Mouse (Mus musculus): ENCODE data around the gene Cpd. TPM values are rescaled to one million over a fixed set of nuclear protein-coding genes. Genes with fewer than 3 reads are reported as not detected.
"Not testable (repeated sequence)": the region's sequence is repeated elsewhere in the genome, so short reads cannot be mapped to it uniquely, and the experiment has no call there.

The Cpd gene
- polyA plus RNA-seq, 1 experiment from 2014 or later = 6.1 TPM

GRCm38 (mm10) chr11:76809450-76809849 is 37.4 kb downstream of the Cpd start:
- no peak for ATAC-seq
- 53% methylated on average over 3 of the region's 3 CpGs for WGBS
- Histone ChIP-seq H3K9me3 (replicated peaks; ENCODE audit: control insufficient read depth, low read length, poor library complexity, severe bottlenecking) (no peaks in the 10 kb centered on the region), H3K4me1 (ENCODE audit: control insufficient read depth, insufficient read depth, low read length) (no peaks in the 10 kb centered on the region), H3K4me2 (ENCODE audit: low read length) (no peak overlapping the region), H3K4me3 (ENCODE audit: low read depth, low read length) (no peak overlapping the region), H3K27me3 (ENCODE audit: control insufficient read depth, insufficient read depth, low read depth, low read length) (no peaks in the 10 kb centered on the region), H3K9ac (ENCODE audit: low read depth, low read length) (no peak overlapping the region), H3K27ac (ENCODE audit: low read length) (no peak overlapping the region), H3K36me3 (ENCODE audit: control insufficient read depth, insufficient read depth, low read length) (peaks cover 20% of the 10 kb centered on the region)

DNA sequence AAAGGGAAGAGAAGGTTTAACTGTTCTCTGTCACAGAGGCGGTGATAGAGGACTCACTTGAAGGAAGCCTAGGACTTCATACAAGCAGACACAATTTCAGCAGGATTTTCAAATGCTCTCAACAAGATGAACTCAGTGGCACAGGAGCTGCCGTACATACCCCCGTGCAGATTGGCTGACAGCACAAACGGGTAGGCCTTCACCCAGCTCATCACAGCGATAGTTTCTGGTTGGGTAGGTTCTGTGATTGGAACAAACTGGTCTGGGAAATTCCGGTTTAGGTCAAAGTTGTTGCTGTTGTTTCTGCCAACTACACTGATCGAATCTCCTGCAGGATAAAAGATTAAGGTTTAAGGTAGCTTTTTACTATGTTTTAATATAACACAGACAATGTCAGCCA is 38.3 kb downstream of the Cpd start:
- Histone ChIP-seq H3K27ac (ENCODE audit: low read length) (no peak overlapping the region), H3K27me3 (ENCODE audit: control insufficient read depth, insufficient read depth, low read depth, low read length) (no peaks in the 10 kb centered on the region), H3K4me3 (ENCODE audit: low read depth, low read length) (no peak overlapping the region), H3K9ac (ENCODE audit: low read depth, low read length) (no peak overlapping the region), H3K4me2 (ENCODE audit: low read length) (no peak overlapping the region), H3K9me3 (replicated peaks; ENCODE audit: control insufficient read depth, low read length, poor library complexity, severe bottlenecking) (no peaks in the 10 kb centered on the region), H3K36me3 (ENCODE audit: control insufficient read depth, insufficient read depth, low read length) (peaks cover 21% of the 10 kb centered on the region), H3K4me1 (ENCODE audit: control insufficient read depth, insufficient read depth, low read length) (no peaks in the 10 kb centered on the region)
- 94% methylated on average over 7 of the region's 7 CpGs for WGBS
- ATAC-seq = no peak

- ATAC-seq = no peak
- H3K4me2 ChIP-seq (ENCODE audit: low read length) = no peak overlapping the region
- H3K9me3 ChIP-seq (replicated peaks; ENCODE audit: control insufficient read depth, low read length, poor library complexity, severe bottlenecking) = no peaks in the 10 kb centered on the region
- H3K27me3 ChIP-seq (ENCODE audit: control insufficient read depth, insufficient read depth, low read depth, low read length) = no peaks in the 10 kb centered on the region
- WGBS = 99% methylated on average over 3 of the region's 3 CpGs
- peaks cover 17% of the 10 kb centered on the region for H3K36me3 ChIP-seq (ENCODE audit: control insufficient read depth, insufficient read depth, low read length)
- H3K4me1 ChIP-seq (ENCODE audit: control insufficient read depth, insufficient read depth, low read length) = no peaks in the 10 kb centered on the region
- H3K4me3 ChIP-seq (ENCODE audit: low read depth, low read length) = no peak overlapping the region
- no peak overlapping the region for H3K9ac ChIP-seq (ENCODE audit: low read depth, low read length)
- no peak overlapping the region for H3K27ac ChIP-seq (ENCODE audit: low read length)
These were observed 39.7 kb downstream of the Cpd start for GRCm38 (mm10) chr11:76807007-76807679.

GRCm38 (mm10) chr11:76806026-76806425 is 40.8 kb downstream of the Cpd start:
- WGBS = 83% methylated on average over 4 of the region's 4 CpGs
- Histone ChIP-seq H3K4me1 (ENCODE audit: control insufficient read depth, insufficient read depth, low read length) (no peaks in the 10 kb centered on the region), H3K4me3 (ENCODE audit: low read depth, low read length) (no peak overlapping the region), H3K27me3 (ENCODE audit: control insufficient read depth, insufficient read depth, low read depth, low read length) (no peaks in the 10 kb centered on the region), H3K27ac (ENCODE audit: low read length) (no peak overlapping the region), H3K9ac (ENCODE audit: low read depth, low read length) (no peak overlapping the region), H3K36me3 (ENCODE audit: control insufficient read depth, insufficient read depth, low read length) (peaks cover 15% of the 10 kb centered on the region; the same call in 1 of the 2 replicates), H3K9me3 (replicated peaks; ENCODE audit: control insufficient read depth, low read length, poor library complexity, severe bottlenecking) (no peaks in the 10 kb centered on the region), H3K4me2 (ENCODE audit: low read length) (no peak overlapping the region)
- ATAC-seq = no peak

DNA sequence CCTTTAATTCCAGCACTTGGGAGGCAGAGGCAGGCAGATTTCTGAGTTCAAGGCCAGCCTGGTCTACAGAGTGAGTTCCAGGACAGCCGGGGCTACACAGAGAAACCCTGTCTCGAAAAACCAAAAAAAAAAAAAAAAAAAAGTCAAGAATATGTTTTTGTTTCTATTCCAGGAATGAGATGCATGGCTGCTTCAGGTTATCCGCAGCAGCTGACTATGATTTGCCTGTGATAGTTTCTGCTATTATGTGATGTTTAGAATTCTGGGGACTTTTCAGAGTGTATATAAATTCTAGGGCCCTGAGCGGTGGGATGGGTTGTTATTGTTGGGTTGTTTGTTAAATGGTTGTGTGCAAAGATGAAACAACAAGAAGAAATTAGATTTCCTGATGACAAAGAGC is 41.7 kb downstream of the Cpd start:
- H3K4me1 ChIP-seq (ENCODE audit: control insufficient read depth, insufficient read depth, low read length); ATAC-seq; H3K9me3 ChIP-seq (replicated peaks; ENCODE audit: control insufficient read depth, low read length, poor library complexity, severe bottlenecking); H3K27me3 ChIP-seq (ENCODE audit: control insufficient read depth, insufficient read depth, low read depth, low read length); H3K27ac ChIP-seq (ENCODE audit: low read length); H3K9ac ChIP-seq (ENCODE audit: low read depth, low read length); H3K4me3 ChIP-seq (ENCODE audit: low read depth, low read length); H3K4me2 ChIP-seq (ENCODE audit: low read length): not testable (repeated sequence)
- peaks cover 13% of the 10 kb centered on the region; the same call in 1 of the 2 replicates for H3K36me3 ChIP-seq (ENCODE audit: control insufficient read depth, insufficient read depth, low read length)
- whole genome bisulfite sequencing = 92% methylated on average over 4 of the region's 4 CpGs

DNA sequence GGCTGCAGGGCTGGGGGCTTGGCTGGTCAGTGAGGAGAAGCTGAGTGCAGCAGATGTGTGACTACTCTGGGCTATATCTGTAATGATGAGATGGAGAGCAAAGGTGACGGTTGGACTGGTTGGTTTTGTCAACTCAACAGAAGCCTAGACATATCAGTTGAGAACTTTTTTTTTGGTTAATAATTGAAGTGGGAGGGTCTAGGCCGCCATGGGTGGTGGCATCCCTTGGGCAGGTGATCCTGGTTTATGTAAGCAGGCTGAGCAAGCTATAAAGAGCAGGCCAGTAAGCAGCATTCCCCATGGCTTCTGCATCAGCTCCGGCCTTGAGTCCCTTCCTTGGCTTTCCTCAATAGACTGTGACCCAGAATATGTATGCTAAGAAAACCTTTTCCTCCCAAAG is 43.6 kb downstream of the Cpd start:
- ATAC-seq = no peak
- no peaks in the 10 kb centered on the region for H3K9me3 ChIP-seq (replicated peaks; ENCODE audit: control insufficient read depth, low read length, poor library complexity, severe bottlenecking)
- H3K4me1 ChIP-seq (ENCODE audit: control insufficient read depth, insufficient read depth, low read length) = no peaks in the 10 kb centered on the region
- no peak overlapping the region for H3K4me3 ChIP-seq (ENCODE audit: low read depth, low read length)
- WGBS = 92% methylated on average over 3 of the region's 3 CpGs
- peaks cover 14% of the 10 kb centered on the region; the same call in 1 of the 2 replicates for H3K36me3 ChIP-seq (ENCODE audit: control insufficient read depth, insufficient read depth, low read length)
- no peaks in the 10 kb centered on the region for H3K27me3 ChIP-seq (ENCODE audit: control insufficient read depth, insufficient read depth, low read depth, low read length)
- no peak overlapping the region for H3K4me2 ChIP-seq (ENCODE audit: low read length)
- H3K9ac ChIP-seq (ENCODE audit: low read depth, low read length) = no peak overlapping the region
- H3K27ac ChIP-seq (ENCODE audit: low read length) = no peak overlapping the region

- no peak for ATAC-seq
- no peak overlapping the region for H3K27ac ChIP-seq (ENCODE audit: low read length)
- no peak overlapping the region for H3K9ac ChIP-seq (ENCODE audit: low read depth, low read length)
- H3K36me3 ChIP-seq (ENCODE audit: control insufficient read depth, insufficient read depth, low read length) = peaks cover 12% of the 10 kb centered on the region; the same call in 1 of the 2 replicates
- no peaks in the 10 kb centered on the region for H3K4me1 ChIP-seq (ENCODE audit: control insufficient read depth, insufficient read depth, low read length)
- H3K4me3 ChIP-seq (ENCODE audit: low read depth, low read length) = no peak overlapping the region
- H3K27me3 ChIP-seq (ENCODE audit: control insufficient read depth, insufficient read depth, low read depth, low read length) = no peaks in the 10 kb centered on the region
- WGBS = 93% methylated on average over 6 of the region's 6 CpGs
- no peaks in the 10 kb centered on the region for H3K9me3 ChIP-seq (replicated peaks; ENCODE audit: control insufficient read depth, low read length, poor library complexity, severe bottlenecking)
- no peak overlapping the region for H3K4me2 ChIP-seq (ENCODE audit: low read length)
These were observed 49.6 kb downstream of the Cpd start for GRCm38 (mm10) chr11:76797236-76797635.

DNA sequence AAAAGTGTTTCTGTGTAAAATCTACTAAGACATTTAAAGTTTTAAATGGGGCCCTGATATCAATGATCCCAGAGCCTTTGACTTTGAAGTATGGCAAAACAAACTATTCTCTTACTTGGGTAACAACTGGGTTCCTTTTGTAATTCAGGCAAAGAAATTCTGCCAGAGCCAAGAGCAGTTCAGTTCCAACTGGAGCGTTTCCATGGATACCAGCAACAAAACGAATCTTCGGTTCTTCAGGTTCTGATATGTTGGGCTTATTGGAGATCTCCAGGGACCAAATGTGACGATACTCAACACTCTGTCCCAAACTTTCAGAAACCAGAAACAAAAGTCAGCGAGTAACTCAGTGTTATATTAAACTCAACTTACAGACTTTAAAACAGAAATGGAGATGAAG is 51.5 kb downstream of the Cpd start:
- Histone ChIP-seq H3K4me3 (ENCODE audit: low read depth, low read length) (no peak overlapping the region), H3K36me3 (ENCODE audit: control insufficient read depth, insufficient read depth, low read length) (peaks cover 17% of the 10 kb centered on the region; the same call in 1 of the 2 replicates), H3K27ac (ENCODE audit: low read length) (no peak overlapping the region), H3K9ac (ENCODE audit: low read depth, low read length) (no peak overlapping the region), H3K9me3 (replicated peaks; ENCODE audit: control insufficient read depth, low read length, poor library complexity, severe bottlenecking) (no peaks in the 10 kb centered on the region), H3K4me1 (ENCODE audit: control insufficient read depth, insufficient read depth, low read length) (no peaks in the 10 kb centered on the region), H3K4me2 (ENCODE audit: low read length) (no peak overlapping the region), H3K27me3 (ENCODE audit: control insufficient read depth, insufficient read depth, low read depth, low read length) (no peaks in the 10 kb centered on the region)
- ATAC-seq = no peak
- WGBS = 86% methylated on average over 5 of the region's 5 CpGs

- 95% methylated on average over 7 of the region's 7 CpGs for WGBS
- Histone ChIP-seq H3K9ac (ENCODE audit: low read depth, low read length) (no peak overlapping the region), H3K27ac (ENCODE audit: low read length) (no peak overlapping the region), H3K4me1 (ENCODE audit: control insufficient read depth, insufficient read depth, low read length) (no peaks in the 10 kb centered on the region), H3K4me2 (ENCODE audit: low read length) (no peak overlapping the region), H3K27me3 (ENCODE audit: control insufficient read depth, insufficient read depth, low read depth, low read length) (no peaks in the 10 kb centered on the region), H3K36me3 (ENCODE audit: control insufficient read depth, insufficient read depth, low read length) (peaks cover 14% of the 10 kb centered on the region), H3K9me3 (replicated peaks; ENCODE audit: control insufficient read depth, low read length, poor library complexity, severe bottlenecking) (no peaks in the 10 kb centered on the region), H3K4me3 (ENCODE audit: low read depth, low read length) (no peak overlapping the region)
- no peak for ATAC-seq
These were observed 55.5 kb downstream of the Cpd start for GRCm38 (mm10) chr11:76791331-76791730.

All from midbrain, embryonic 16.5 days (tissue).